8 mouse cellular contexts compared by ENCODE assay signal in genomic region chr8:121073174-121074107, GRCm38 (mm10). TPM values are rescaled to one million over a fixed set of nuclear protein-coding genes. Genes with fewer than 3 reads are reported as not detected.
DNase-seq lines count a peak whose midpoint lies in the region; ATAC-seq and TF ChIP-seq lines count a peak whose summit lies in the region.
"Had no signal": no experiment of that assay in that cellular context is flagged by ENCODE, and none has a peak within 500 bp of the region (broad histone marks: within the 10 kb centered on the region; RNA-seq: fewer than 3 reads in every experiment).

No protein-coding gene starts in this region.

- H3K27me3 ChIP-seq in forebrain, postnatal 0 days (ENCODE audit: insufficient read depth, low read length) = peaks cover 89% of the 10 kb centered on the region
- peaks cover 94% of the 10 kb centered on the region for H3K27me3 ChIP-seq in limb, embryonic 14.5 days (ENCODE audit: control insufficient read depth, insufficient read depth, low read length)
- H3K27me3 ChIP-seq in stomach, embryonic 15.5 days (replicated peaks) = peaks cover 39% of the 10 kb centered on the region

- peak; percentile 17 for DNase-seq in lung, adult 2 months
- DNase-seq in lung, postnatal 36 days = no peak
- no peak for DNase-seq in forebrain, postnatal 0 days
- no peak for DNase-seq in limb, embryonic 14.5 days (ENCODE audit: low spot score)
- DNase-seq in urinary bladder, postnatal 10 days (ENCODE audit: low spot score) = no peak

- H3K4me1 ChIP-seq in lung, adult 2 months (ENCODE audit: control insufficient read depth, insufficient read depth, low read length) = peaks cover 10% of the 10 kb centered on the region
- H3K4me1 ChIP-seq in forebrain, postnatal 0 days (ENCODE audit: insufficient read depth) = no peaks in the 10 kb centered on the region
- H3K4me1 ChIP-seq in limb, embryonic 14.5 days (ENCODE audit: control insufficient read depth, insufficient read depth, low read length) = peaks cover 9% of the 10 kb centered on the region
- peaks cover 20% of the 10 kb centered on the region for H3K4me1 ChIP-seq in stomach, embryonic 15.5 days

- no peak overlapping the region for H3K9ac ChIP-seq in forebrain, postnatal 0 days
- 0 out of 2 replicates have a peak overlapping the region, but pooled peaks have one; percentile 28 for H3K9ac ChIP-seq in limb, embryonic 14.5 days (ENCODE audit: low read depth, low read length, severe bottlenecking)
- H3K9ac ChIP-seq in stomach, embryonic 15.5 days = peak overlapping the region; percentile 31; the same call in 1 of the 2 replicates

- 0 out of 2 replicates have a peak overlapping the region, but pooled peaks have one; percentile 19 for H3K4me2 ChIP-seq in forebrain, postnatal 0 days (ENCODE audit: low read depth)
- peak overlapping the region; percentile 32 for H3K4me2 ChIP-seq in limb, embryonic 14.5 days (replicated peaks; ENCODE audit: low read depth, low read length, severe bottlenecking)
- H3K4me2 ChIP-seq in stomach, embryonic 15.5 days = peak overlapping the region; percentile 55

- no peaks in the 10 kb centered on the region; the same call in 1 of the 2 replicates for H3K9me3 ChIP-seq in forebrain, postnatal 0 days (ENCODE audit: low read length)
- no peaks in the 10 kb centered on the region for H3K9me3 ChIP-seq in limb, embryonic 14.5 days (ENCODE audit: control insufficient read depth, low read length)
- H3K9me3 ChIP-seq in stomach, embryonic 15.5 days = no peaks in the 10 kb centered on the region

- no peaks in the 10 kb centered on the region for H3K36me3 ChIP-seq in forebrain, postnatal 0 days (ENCODE audit: insufficient read depth)
- H3K36me3 ChIP-seq in limb, embryonic 14.5 days (ENCODE audit: control insufficient read depth, insufficient read depth, low read length) = no peaks in the 10 kb centered on the region
- H3K36me3 ChIP-seq in stomach, embryonic 15.5 days = no peaks in the 10 kb centered on the region

- no peak overlapping the region for H3K27ac ChIP-seq in forebrain, postnatal 0 days (ENCODE audit: low read depth, low read length)
- H3K27ac ChIP-seq in limb, embryonic 14.5 days (replicated peaks; ENCODE audit: low read depth, low read length) = no peak overlapping the region
- peak overlapping the region; percentile 75 for H3K27ac ChIP-seq in stomach, embryonic 15.5 days

- no peak for ATAC-seq in forebrain, postnatal 0 days
- ATAC-seq in limb, embryonic 14.5 days (ENCODE audit: low FRiP score, low read depth) = no peak
- ATAC-seq in stomach, embryonic 15.5 days (ENCODE audit: insufficient read depth, low FRiP score, low read depth) = no peak; the same call in 1 of the 2 replicates
- no peak for ATAC-seq in megakaryocyte progenitor cell, adult 5-6 weeks (replicated peaks; ENCODE audit: poor library complexity)

- peak; percentile 41; the same call in 1 of the 2 replicates for TF ChIP-seq POLR2A in lung, adult 2 months (IDR thresholded peaks at IDR 0.05; ENCODE audit: borderline replicate concordance, extremely low read depth, low read depth, low read length)
- TF ChIP-seq POLR2A in limb, embryonic 14.5 days (IDR thresholded peaks at IDR 0.05; ENCODE audit: borderline replicate concordance, extremely low read depth, insufficient read depth, insufficient read length) = no peak

- WGBS in lung, adult 2 months = 16% methylated on average over 48 of the region's 48 CpGs
- WGBS in forebrain, postnatal 0 days = 1% methylated on average over 48 of the region's 48 CpGs
- under 1% methylated on average over 47 of the region's 48 CpGs for WGBS in limb, embryonic 14.5 days
- WGBS in stomach, embryonic 15.5 days = 5% methylated on average over 48 of the region's 48 CpGs

- TF ChIP-seq CTCF in lung, adult 2 months (IDR thresholded peaks at IDR 0.05; ENCODE audit: insufficient read depth, low read length) = no peak
- no peak for TF ChIP-seq CTCF in forebrain, postnatal 0 days (IDR thresholded peaks at IDR 0.05; ENCODE audit: low read depth)

- H3K4me3 ChIP-seq in lung, adult 2 months (replicated peaks; ENCODE audit: extremely low read depth, low read depth, low read length) = peak overlapping the region; percentile 40
- no peak overlapping the region for H3K4me3 ChIP-seq in forebrain, postnatal 0 days (ENCODE audit: low read depth, low read length)
- H3K4me3 ChIP-seq in limb, embryonic 14.5 days (replicated peaks; ENCODE audit: low read length) = peak overlapping the region; percentile 21
- H3K4me3 ChIP-seq in stomach, embryonic 15.5 days (replicated peaks) = peak overlapping the region; percentile 31

RNA-seq across cellular contexts. Expression of gene Foxf1, which starts 10.7 kb away (rescaled TPM):
- 194 and 406 TPM in 2 replicates for polyA plus RNA-seq in lung, adult 2 months (2012; rRNA removed)
- total RNA-seq in forebrain, postnatal 0 days (2014; rRNA removed) = 1.3 and 2.3 TPM in 2 replicates
- polyA plus RNA-seq in forebrain, postnatal 0 days (2015; fragmentation: Nextera tagmentation; extraction: Ambion mirVana) = 1.4 and 1.6 TPM in 2 replicates
- 0.54 and 1.00 TPM in 2 replicates for polyA plus RNA-seq in limb, embryonic 14.5 days (2012; rRNA removed)
- 0.15 and 0.28 TPM in 2 replicates for polyA plus RNA-seq in limb, embryonic 14.5 days (2014; fragmentation: Nextera tagmentation; extraction: Ambion mirVana)
- polyA plus RNA-seq in stomach, embryonic 15.5 days (2015; fragmentation: Nextera tagmentation; extraction: Ambion mirVana) = 131 and 136 TPM in 2 replicates
- not detected in 2 replicates for total RNA-seq in megakaryocyte progenitor cell, adult 5-6 weeks (2015)
- total RNA-seq in megakaryocyte progenitor cell, adult 5-6 weeks (2017) = not detected in 2 replicates

RNA-seq across cellular contexts. Expression of gene Mthfsd, which starts 34.8 kb away (rescaled TPM):
- polyA plus RNA-seq in lung, adult 2 months (2012; rRNA removed) = 44.7 and 51.6 TPM in 2 replicates
- total RNA-seq in forebrain, postnatal 0 days (2014; rRNA removed) = 38.7 and 76.5 TPM in 2 replicates
- polyA plus RNA-seq in forebrain, postnatal 0 days (2015; fragmentation: Nextera tagmentation; extraction: Ambion mirVana) = 30.3 and 33.3 TPM in 2 replicates
- polyA plus RNA-seq in limb, embryonic 14.5 days (2012; rRNA removed) = 120 and 122 TPM in 2 replicates
- polyA plus RNA-seq in limb, embryonic 14.5 days (2014; fragmentation: Nextera tagmentation; extraction: Ambion mirVana) = 59.9 and 62.8 TPM in 2 replicates
- 53.9 and 56.3 TPM in 2 replicates for polyA plus RNA-seq in stomach, embryonic 15.5 days (2015; fragmentation: Nextera tagmentation; extraction: Ambion mirVana)
- total RNA-seq in megakaryocyte progenitor cell, adult 5-6 weeks (2015) = 13.9 and 17.4 TPM in 2 replicates
- total RNA-seq in megakaryocyte progenitor cell, adult 5-6 weeks (2017) = 20.9 and 21.8 TPM in 2 replicates

RNA-seq across cellular contexts. Expression of gene Foxc2, which starts 42.5 kb away (rescaled TPM):
- polyA plus RNA-seq in lung, adult 2 months (2012; rRNA removed) = 1.4 and 1.6 TPM in 2 replicates
- 3.1 and 6.5 TPM in 2 replicates for total RNA-seq in forebrain, postnatal 0 days (2014; rRNA removed)
- 2.6 and 2.7 TPM in 2 replicates for polyA plus RNA-seq in forebrain, postnatal 0 days (2015; fragmentation: Nextera tagmentation; extraction: Ambion mirVana)
- polyA plus RNA-seq in limb, embryonic 14.5 days (2012; rRNA removed) = 14.3 and 24.4 TPM in 2 replicates
- 9.7 and 12.5 TPM in 2 replicates for polyA plus RNA-seq in limb, embryonic 14.5 days (2014; fragmentation: Nextera tagmentation; extraction: Ambion mirVana)
- 0.77 and 0.90 TPM in 2 replicates for polyA plus RNA-seq in stomach, embryonic 15.5 days (2015; fragmentation: Nextera tagmentation; extraction: Ambion mirVana)
- total RNA-seq in megakaryocyte progenitor cell, adult 5-6 weeks (2015) = not detected in 2 replicates
- total RNA-seq in megakaryocyte progenitor cell, adult 5-6 weeks (2017) = not detected in 2 replicates

RNA-seq across cellular contexts. Expression of gene Foxl1, which starts 54.3 kb away (rescaled TPM):
- polyA plus RNA-seq in lung, adult 2 months (2012; rRNA removed) = 2.5 and 3.0 TPM in 2 replicates
- 0.19 TPM in 1 of 2 replicates, not detected in the other for total RNA-seq in forebrain, postnatal 0 days (2014; rRNA removed)
- polyA plus RNA-seq in forebrain, postnatal 0 days (2015; fragmentation: Nextera tagmentation; extraction: Ambion mirVana) = 0.06 TPM in 1 of 2 replicates, not detected in the other
- 0.40 and 0.72 TPM in 2 replicates for polyA plus RNA-seq in limb, embryonic 14.5 days (2012; rRNA removed)
- polyA plus RNA-seq in limb, embryonic 14.5 days (2014; fragmentation: Nextera tagmentation; extraction: Ambion mirVana) = 0.18 and 0.28 TPM in 2 replicates
- polyA plus RNA-seq in stomach, embryonic 15.5 days (2015; fragmentation: Nextera tagmentation; extraction: Ambion mirVana) = 7.2 and 9.4 TPM in 2 replicates
- not detected in 2 replicates for total RNA-seq in megakaryocyte progenitor cell, adult 5-6 weeks (2015)
- total RNA-seq in megakaryocyte progenitor cell, adult 5-6 weeks (2017) = not detected in 2 replicates
- polyA plus RNA-seq: testis, adult 2 months had no signal

Comparison
In these comparisons a context has a peak if more than half of its experiments do, and no peak if none do; other contexts are left out.
1. RNA of gene Foxf1, which starts 10.7 kb away (polyA plus RNA-seq): 194 to 406 TPM in lung, adult 2 months and 131 to 136 TPM in stomach, embryonic 15.5 days; 1.4 to 1.6 TPM in forebrain, postnatal 0 days and 0.15 to 1.00 TPM in limb, embryonic 14.5 days; every median in the first group is over 10 times any median in the second.
2. Peak in every context shown above with its lines, with median percentiles within 50 percentile points of each other: H3K4me2 ChIP-seq.